Mouse (Mus musculus) induced T-regulatory cell, adult 2 months (primary cell): ENCODE measurements around the gene Cd99l2.
A peak's percentile ranks its signal among the peaks of the same experiment; 100 is the strongest.

Experiments used
- DNase-seq: peaks from one replicate; pipeline ENCODE4 v3.0.0-alpha.2; 2012; ENCODE audit warnings: low read depth

The Cd99l2 gene

GRCm38 (mm10) chrX:71467491-71467890 is 25.2 kb downstream of the Cd99l2 start:
- no peak for DNase-seq

GRCm38 (mm10) chrX:71465417-71465816 is 27.2 kb downstream of the Cd99l2 start:
- no peak for DNase-seq

GRCm38 (mm10) chrX:71464138-71464826 is 28.4 kb downstream of the Cd99l2 start:
- peak; percentile 47 for DNase-seq

GRCm38 (mm10) chrX:71456078-71456737 is 36.4 kb downstream of the Cd99l2 start:
- DNase-seq, result no peak

GRCm38 (mm10) chrX:71442916-71443315 is 49.7 kb downstream of the Cd99l2 start:
- no peak for DNase-seq

- no peak for DNase-seq
Measured at GRCm38 (mm10) chrX:71439473-71439872, 53.2 kb downstream of the Cd99l2 start.

GRCm38 (mm10) chrX:71435542-71435941 is 57.1 kb downstream of the Cd99l2 start:
- no peak for DNase-seq

- no peak for DNase-seq
Measured at GRCm38 (mm10) chrX:71434860-71435259, 57.8 kb downstream of the Cd99l2 start.

GRCm38 (mm10) chrX:71434448-71434847 is 58.2 kb downstream of the Cd99l2 start:
- DNase-seq, result no peak

- DNase-seq, result no peak
Measured at GRCm38 (mm10) chrX:71430900-71431299, 61.7 kb downstream of the Cd99l2 start.

- DNase-seq, result no peak
Measured at GRCm38 (mm10) chrX:71427491-71427890, 65.2 kb downstream of the Cd99l2 start.

- DNase-seq, result peak; percentile 77
Measured at GRCm38 (mm10) chrX:71425746-71426519, 66.7 kb downstream of the Cd99l2 start.

- DNase-seq, result peak; percentile 33
Measured at GRCm38 (mm10) chrX:71424852-71425251, 67.8 kb downstream of the Cd99l2 start.

GRCm38 (mm10) chrX:71413616-71414015 is 79.0 kb downstream of the Cd99l2 start:
- DNase-seq, result no peak

- no peak for DNase-seq
Measured at GRCm38 (mm10) chrX:71412776-71413175, 79.9 kb downstream of the Cd99l2 start.

- DNase-seq, result no peak
Measured at GRCm38 (mm10) chrX:71408386-71408785, 84.3 kb downstream of the Cd99l2 start.

GRCm38 (mm10) chrX:71406290-71406689 is 86.4 kb downstream of the Cd99l2 start:
- no peak for DNase-seq

GRCm38 (mm10) chrX:71396326-71396725 is 96.3 kb downstream of the Cd99l2 start:
- DNase-seq, result no peak

GRCm38 (mm10) chrX:71381571-71381970 is 111.1 kb downstream of the Cd99l2 start:
- peak; percentile 57 for DNase-seq

- DNase-seq, result peak; percentile 59
Measured at GRCm38 (mm10) chrX:71378435-71378834, 114.2 kb downstream of the Cd99l2 start.

- DNase-seq, result no peak
Measured at GRCm38 (mm10) chrX:71376781-71377180, 115.9 kb downstream of the Cd99l2 start.
